Mouse (Mus musculus) heart, postnatal 0 days (tissue): Measurements from ENCODE around the gene Col4a2.

Experiments
- CTCF ChIP-seq: IDR thresholded peaks from 2 replicates; pipeline ENCODE4 v1.5.1; 2016; ENCODE audit warnings: antibody characterized with exemption, control low read depth, low read depth
- EP300 ChIP-seq: IDR thresholded peaks from 2 replicates; pipeline ENCODE4 v1.6.1; 2016; ENCODE audit warnings: antibody characterized with exemption, low read depth

DNA sequence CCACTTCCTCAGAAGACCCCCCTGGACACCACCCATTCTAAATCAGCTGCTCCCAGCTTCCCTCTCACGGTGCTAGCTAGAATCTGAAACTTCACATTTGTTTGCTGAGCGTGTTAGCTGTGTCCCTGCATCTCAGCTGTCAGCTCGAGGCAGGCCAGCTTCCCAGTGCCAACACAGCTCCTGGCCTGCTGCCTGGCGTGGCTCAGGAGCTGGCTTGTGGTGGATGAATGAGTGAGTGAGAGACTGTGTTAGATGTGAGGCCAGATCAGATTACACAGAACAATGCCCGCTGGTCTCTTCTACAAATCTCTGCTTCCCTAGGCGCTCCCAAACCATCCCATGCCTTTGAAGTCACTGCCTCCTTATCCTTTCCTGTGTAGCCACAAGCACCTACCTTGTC lies 106.6 kb downstream of the Col4a2 start:
- TF ChIP-seq CTCF: no peak
- no peak for TF ChIP-seq EP300
